Mouse (Mus musculus) liver (tissue): ENCODE measurements at regions not wholly inside any gene's neighbourhood (a gene's known extent, or its start where the extent isn't known, plus 50 kb on each side); places are given as distances from the start of the nearest gene placed in this dataset.
A peak's percentile ranks its signal among the peaks of the same experiment; 100 is the strongest.
"Not testable (repeated sequence)": the region's sequence is repeated elsewhere in the genome, so short reads cannot be mapped to it uniquely, and the experiment has no call there.

Experiments
- DNase-seq: peaks from one replicate; pipeline ENCODE4 v3.0.0-alpha.2; 2020; ENCODE audit warnings: mixed read lengths

GRCm38 (mm10) chr7:87096500-87096899 lies 100.6 kb downstream of the Vmn2r79 start:
- no peak for DNase-seq

GRCm38 (mm10) chr7:87099611-87100010 lies 103.7 kb downstream of the Vmn2r79 start:
- DNase-seq: not testable (repeated sequence)

GRCm38 (mm10) chr7:87100377-87100776 lies 104.5 kb downstream of the Vmn2r79 start:
- not testable (repeated sequence) for DNase-seq

- DNase-seq: not testable (repeated sequence)
These were observed 105.4 kb downstream of the Vmn2r79 start for GRCm38 (mm10) chr7:87101281-87101680.

GRCm38 (mm10) chr7:87110312-87110984 lies 114.5 kb downstream of the Vmn2r79 start:
- DNase-seq: no peak

- DNase-seq: no peak
These were observed 115.1 kb downstream of the Vmn2r79 start for GRCm38 (mm10) chr7:87110985-87111372.

GRCm38 (mm10) chr7:87113654-87114053 lies 117.7 kb downstream of the Vmn2r79 start:
- DNase-seq: peak; percentile 11

- no peak for DNase-seq
These were observed 123.4 kb upstream of the Nox4 start for GRCm38 (mm10) chr7:87122516-87122915.

- DNase-seq: no peak
These were observed 100.0 kb upstream of the Nox4 start for GRCm38 (mm10) chr7:87145896-87146295.

GRCm38 (mm10) chr7:87147703-87148102 lies 98.2 kb upstream of the Nox4 start:
- no peak for DNase-seq

- no peak for DNase-seq
These were observed 97.2 kb upstream of the Nox4 start for GRCm38 (mm10) chr7:87148681-87149080.

- no peak for DNase-seq
These were observed 94.9 kb upstream of the Nox4 start for GRCm38 (mm10) chr7:87150991-87151390.

- DNase-seq: no peak
These were observed 59.3 kb upstream of the Nox4 start for GRCm38 (mm10) chr7:87186443-87187153.

- DNase-seq: no peak
These were observed 50.2 kb upstream of the Nox4 start for GRCm38 (mm10) chr7:87195647-87196046.
